Mouse (Mus musculus): Measurements from ENCODE around the gene Tbc1d22b. TPM values are rescaled to one million over a fixed set of nuclear protein-coding genes. Genes with fewer than 3 reads are reported as not detected.

The Tbc1d22b gene
- 2.9 and 3.3 TPM in 2 replicates for polyA plus RNA-seq (2015; fragmentation: Nextera tagmentation; extraction: Ambion mirVana)

- H3K27me3 ChIP-seq: no peaks in the 10 kb centered on the region
- 2% methylated on average over 44 of the region's 44 CpGs for WGBS (ENCODE audit: insufficient replicate concordance)
- peaks cover 44% of the 10 kb centered on the region for H3K4me1 ChIP-seq (replicated peaks)
- H3K4me3 ChIP-seq (replicated peaks): peak within 1 kb of the TSS; percentile 74
- H3K4me2 ChIP-seq: peak within 1 kb of the TSS; percentile 96
- peak within 1 kb of the TSS; percentile 73 for H3K9ac ChIP-seq
- H3K36me3 ChIP-seq (replicated peaks): no peaks in the 10 kb centered on the region
- peak within 1 kb of the TSS; percentile 49; the same call in 1 of the 2 replicates for H3K27ac ChIP-seq (replicated peaks)
- ATAC-seq (ENCODE audit: insufficient read depth): peak; percentile 94
- no peaks in the 10 kb centered on the region for H3K9me3 ChIP-seq (replicated peaks)
Observed at GRCm38 (mm10) chr17:29549543-29550428, at the start of gene Tbc1d22b, which contains the start of gene Gm17657. Gene Tbc1d22b (plus strand): TSS chr17:29549785. Gene Gm17657 (minus strand): TSS chr17:29549638.

- Histone ChIP-seq H3K4me2 (peak overlapping the region; percentile 57), H3K4me1 (replicated peaks) (peaks cover 89% of the 10 kb centered on the region), H3K36me3 (replicated peaks) (peaks cover 15% of the 10 kb centered on the region), H3K9ac (peak overlapping the region; percentile 60), H3K4me3 (replicated peaks) (peak overlapping the region; percentile 25), H3K27ac (replicated peaks) (peak overlapping the region; percentile 96), H3K9me3 (replicated peaks) (no peaks in the 10 kb centered on the region), H3K27me3 (no peaks in the 10 kb centered on the region)
- 22% methylated on average over 7 of the region's 7 CpGs for WGBS (ENCODE audit: insufficient replicate concordance)
- peak; percentile 34 for ATAC-seq (ENCODE audit: insufficient read depth)
Observed at GRCm38 (mm10) chr17:29500243-29500740, 49.3 kb upstream of the Tbc1d22b start.

GRCm38 (mm10) chr17:29500802-29501469 lies 48.6 kb upstream of the Tbc1d22b start:
- ATAC-seq (ENCODE audit: insufficient read depth): peak; percentile 88
- Histone ChIP-seq H3K9ac (peak overlapping the region; percentile 60), H3K4me2 (peak overlapping the region; percentile 57), H3K27ac (replicated peaks) (peak overlapping the region; percentile 96), H3K27me3 (no peaks in the 10 kb centered on the region), H3K4me1 (replicated peaks) (peaks cover 93% of the 10 kb centered on the region), H3K36me3 (replicated peaks) (peaks cover 10% of the 10 kb centered on the region), H3K9me3 (replicated peaks) (no peaks in the 10 kb centered on the region), H3K4me3 (replicated peaks) (peak overlapping the region; percentile 25)
- 14% methylated on average over 17 of the region's 17 CpGs for WGBS (ENCODE audit: insufficient replicate concordance)

DNA sequence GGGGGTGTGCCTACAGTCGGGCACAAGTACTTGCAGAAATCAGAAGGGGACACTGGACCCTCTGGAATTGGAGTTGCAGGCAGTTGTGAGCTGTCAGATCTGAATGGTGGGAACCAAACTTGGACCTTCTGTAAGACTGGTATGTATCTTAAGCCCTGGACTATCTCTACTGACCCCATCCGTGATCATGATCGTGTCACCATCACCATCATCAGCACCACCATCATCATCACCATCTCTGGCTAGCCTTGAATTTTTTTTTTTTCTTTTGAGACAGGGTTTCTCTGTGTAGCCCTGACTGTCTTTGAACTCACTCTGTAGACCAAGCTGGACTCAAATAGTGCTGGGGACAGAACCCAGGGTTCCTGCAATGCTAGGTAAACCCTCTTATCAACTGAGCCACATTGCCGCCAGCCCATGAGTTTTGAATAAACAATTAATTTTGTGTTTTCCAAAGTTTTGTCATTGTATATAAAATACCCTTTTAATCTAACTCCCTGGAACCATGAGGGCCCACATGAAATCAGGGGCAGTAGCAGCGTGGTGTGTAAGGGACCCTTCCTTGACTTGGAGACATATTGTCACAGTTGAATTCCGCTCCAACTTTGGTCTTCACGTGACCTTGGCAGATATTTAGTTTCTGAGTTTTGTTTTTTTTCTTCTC lies 47.4 kb upstream of the Tbc1d22b start:
- peak overlapping the region; percentile 96 for H3K27ac ChIP-seq (replicated peaks)
- 32% methylated on average over 7 of the region's 7 CpGs for WGBS (ENCODE audit: insufficient replicate concordance)
- no peak for ATAC-seq (ENCODE audit: insufficient read depth)
- H3K36me3 ChIP-seq (replicated peaks): no peaks in the 10 kb centered on the region
- H3K4me1 ChIP-seq (replicated peaks): peaks cover 86% of the 10 kb centered on the region
- no peaks in the 10 kb centered on the region for H3K9me3 ChIP-seq (replicated peaks)
- H3K9ac ChIP-seq: peak overlapping the region; percentile 60
- peak overlapping the region; percentile 14; the same call in 1 of the 2 replicates for H3K4me3 ChIP-seq (replicated peaks)
- no peaks in the 10 kb centered on the region for H3K27me3 ChIP-seq
- H3K4me2 ChIP-seq: peak overlapping the region; percentile 58

- Histone ChIP-seq H3K36me3 (replicated peaks) (no peaks in the 10 kb centered on the region), H3K4me2 (peak overlapping the region; percentile 58), H3K9me3 (replicated peaks) (no peaks in the 10 kb centered on the region), H3K4me1 (replicated peaks) (peaks cover 86% of the 10 kb centered on the region), H3K9ac (peak overlapping the region; percentile 52), H3K27me3 (no peaks in the 10 kb centered on the region), H3K4me3 (replicated peaks) (peak overlapping the region; percentile 29), H3K27ac (replicated peaks) (peak overlapping the region; percentile 96)
- 8% methylated on average over 32 of the region's 32 CpGs for WGBS (ENCODE audit: insufficient replicate concordance)
- no peak for ATAC-seq (ENCODE audit: insufficient read depth)
Observed at GRCm38 (mm10) chr17:29502669-29503665, 46.6 kb upstream of the Tbc1d22b start.

DNA sequence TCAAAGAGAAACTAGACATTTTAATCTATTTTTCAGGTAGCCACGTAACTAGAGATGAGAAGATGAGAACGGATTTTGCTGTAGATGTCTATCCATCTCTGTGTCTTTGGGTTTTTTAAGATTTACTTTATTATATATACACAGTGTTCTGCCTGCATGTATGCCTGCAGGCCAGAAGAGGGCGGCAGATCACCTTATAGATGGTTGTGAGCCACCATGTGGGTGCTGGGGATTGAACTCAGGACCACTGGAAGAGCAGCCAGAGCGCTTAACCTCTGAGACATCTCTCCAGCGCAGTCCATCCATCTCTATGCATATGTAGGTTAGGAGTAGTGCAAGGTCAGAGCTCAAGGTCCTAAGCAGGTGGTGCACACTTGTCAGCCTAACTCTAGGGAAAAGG lies 45.9 kb upstream of the Tbc1d22b start:
- Histone ChIP-seq H3K4me1 (replicated peaks) (peaks cover 86% of the 10 kb centered on the region), H3K27ac (replicated peaks) (peak overlapping the region; percentile 96; the same call in 1 of the 2 replicates)
- WGBS (ENCODE audit: insufficient replicate concordance): 81% methylated on average over 5 of the region's 5 CpGs

GRCm38 (mm10) chr17:29508927-29509608 lies 40.5 kb upstream of the Tbc1d22b start:
- peak; percentile 71 for ATAC-seq (ENCODE audit: insufficient read depth)
- WGBS (ENCODE audit: insufficient replicate concordance): 45% methylated on average over 12 of the region's 12 CpGs
- Histone ChIP-seq H3K27me3 (no peaks in the 10 kb centered on the region), H3K4me2 (peak overlapping the region; percentile 33), H3K9me3 (replicated peaks) (no peaks in the 10 kb centered on the region), H3K4me1 (replicated peaks) (peaks cover 85% of the 10 kb centered on the region), H3K4me3 (replicated peaks) (no peak overlapping the region), H3K36me3 (replicated peaks) (no peaks in the 10 kb centered on the region), H3K27ac (replicated peaks) (peak overlapping the region; percentile 84), H3K9ac (peak overlapping the region; percentile 50)

More for the DNA sequence above, 45.9 kb upstream of the Tbc1d22b start:
- H3K27me3 ChIP-seq: no peaks in the 10 kb centered on the region
- H3K36me3 ChIP-seq (replicated peaks): no peaks in the 10 kb centered on the region
- H3K9ac ChIP-seq: no peak overlapping the region
- no peak overlapping the region for H3K4me3 ChIP-seq (replicated peaks)
- H3K4me2 ChIP-seq: no peak overlapping the region
- ATAC-seq (ENCODE audit: insufficient read depth): no peak
- no peaks in the 10 kb centered on the region for H3K9me3 ChIP-seq (replicated peaks)

DNA sequence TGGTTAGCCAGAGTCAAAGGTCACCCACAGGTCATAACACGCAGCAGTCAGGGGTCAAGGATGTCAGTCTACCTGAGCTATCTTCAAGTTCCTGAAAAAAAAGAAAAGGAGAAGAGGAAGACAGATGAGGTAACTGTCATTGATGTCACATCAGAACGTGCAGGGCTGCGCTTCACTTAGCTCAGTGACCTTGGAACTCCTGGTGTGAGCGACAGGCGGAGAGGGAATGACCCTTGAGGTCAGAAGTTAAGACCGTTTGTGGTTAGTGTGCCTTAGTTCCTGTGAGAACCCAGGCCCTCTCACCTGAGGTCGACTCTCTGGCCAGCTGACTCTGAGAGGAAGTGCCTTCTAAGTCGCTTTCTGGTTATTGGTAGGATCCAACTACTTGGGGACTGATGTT lies 38.9 kb upstream of the Tbc1d22b start:
- Histone ChIP-seq H3K9ac (0 out of 2 replicates have a peak overlapping the region, but pooled peaks have one; percentile 31), H3K4me1 (replicated peaks) (peaks cover 81% of the 10 kb centered on the region), H3K4me3 (replicated peaks) (no peak overlapping the region), H3K4me2 (no peak overlapping the region), H3K27me3 (no peaks in the 10 kb centered on the region), H3K9me3 (replicated peaks) (no peaks in the 10 kb centered on the region), H3K27ac (replicated peaks) (peak overlapping the region; percentile 84), H3K36me3 (replicated peaks) (no peaks in the 10 kb centered on the region)
- WGBS (ENCODE audit: insufficient replicate concordance): 43% methylated on average over 8 of the region's 8 CpGs
- no peak for ATAC-seq (ENCODE audit: insufficient read depth)

DNA sequence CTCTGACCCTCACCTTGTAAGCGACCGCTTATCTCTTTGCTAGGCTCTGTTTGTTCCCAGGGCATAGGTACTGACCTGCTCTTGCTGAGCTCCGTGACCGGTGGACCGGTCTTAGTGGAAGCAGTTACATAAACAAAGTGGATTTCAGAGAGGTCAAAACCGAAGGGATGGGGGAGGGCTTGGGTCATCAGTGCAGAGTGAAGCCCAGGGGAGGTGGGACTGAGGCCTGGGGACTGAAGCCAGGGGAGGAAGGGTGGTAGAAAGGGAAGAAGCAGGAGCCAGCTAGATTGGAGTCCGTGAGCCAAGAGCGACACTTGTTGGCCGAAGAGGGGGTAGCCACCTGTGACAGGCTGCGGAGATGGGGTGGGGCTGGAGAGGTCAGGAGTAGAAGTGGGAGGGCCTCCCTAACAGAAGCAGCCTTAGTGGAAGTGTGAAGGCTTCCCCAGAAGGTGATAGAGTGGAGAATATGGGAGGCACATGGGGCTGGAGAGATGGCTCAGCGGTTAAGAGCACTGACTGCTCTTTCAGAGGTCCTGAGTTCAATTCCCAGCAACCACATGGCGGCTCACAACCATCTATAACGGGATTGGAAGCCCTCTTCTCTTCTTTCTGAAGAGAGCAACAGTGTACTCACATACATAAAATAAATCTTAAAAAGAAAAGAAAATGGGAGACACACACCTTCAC lies 36.4 kb upstream of the Tbc1d22b start:
- peak; percentile 80 for ATAC-seq (ENCODE audit: insufficient read depth)
- peak overlapping the region; percentile 14; the same call in 1 of the 2 replicates for H3K4me2 ChIP-seq
- WGBS (ENCODE audit: insufficient replicate concordance): 35% methylated on average over 13 of the region's 13 CpGs
- H3K4me3 ChIP-seq (replicated peaks): no peak overlapping the region
- no peaks in the 10 kb centered on the region for H3K36me3 ChIP-seq (replicated peaks)
- H3K9ac ChIP-seq: peak overlapping the region; percentile 31; the same call in 1 of the 2 replicates
- H3K27ac ChIP-seq (replicated peaks): peak overlapping the region; percentile 80
- peaks cover 63% of the 10 kb centered on the region for H3K4me1 ChIP-seq (replicated peaks)
- no peaks in the 10 kb centered on the region for H3K27me3 ChIP-seq
- no peaks in the 10 kb centered on the region for H3K9me3 ChIP-seq (replicated peaks)

All from liver, embryonic 15.5 days (tissue).